Mouse (Mus musculus) cortical plate, adult 2 months (tissue): ENCODE measurements around the gene Unc5b.

Experiments
- CTCF ChIP-seq: fragments of 200-500 bp; IDR thresholded peaks from 2 replicates; pipeline ENCODE4 v1.5.1; 2011; ENCODE audit warnings: mild to moderate bottlenecking, control low read depth, low read length; ENCODE audit not compliant: insufficient read depth; ENCODE audit errors: extremely low read depth
- POLR2A ChIP-seq: fragments of 200-500 bp; IDR thresholded peaks from 2 replicates; pipeline ENCODE4 v1.6.1; 2011; ENCODE audit warnings: mild to moderate bottlenecking, low read length, control low read depth; ENCODE audit not compliant: insufficient read depth; ENCODE audit errors: extremely low read depth

DNA sequence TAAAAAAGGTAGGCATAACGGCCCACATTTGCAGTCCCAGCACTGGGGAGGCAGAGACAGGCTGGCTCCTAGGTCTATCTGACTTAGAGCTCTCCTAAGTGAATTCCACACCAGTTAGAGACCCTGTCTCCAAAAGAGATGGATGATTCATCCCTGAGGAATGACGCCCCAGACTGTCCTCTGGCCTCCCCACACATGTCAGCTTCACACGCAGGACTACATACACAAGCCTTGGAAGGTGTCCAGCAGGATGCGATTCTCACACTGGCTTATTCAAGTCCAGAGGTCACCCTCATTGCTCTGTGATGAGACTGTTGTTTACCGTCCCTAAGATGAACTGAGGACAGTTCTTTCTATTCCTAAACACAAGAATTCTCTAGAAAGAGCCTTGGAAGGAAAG lies 12.2 kb downstream of the Unc5b start:
- TF ChIP-seq POLR2A = no peak
- no peak for TF ChIP-seq CTCF
